Mouse (Mus musculus) adipocyte (in vitro differentiated cells): ENCODE results near the gene Ntrk3.

ENCODE experiments used
- DNase-seq: peaks from one replicate; pipeline ENCODE4 v3.0.0-alpha.2; 2016; ENCODE audit warnings: low spot score

The Ntrk3 gene

GRCm38 (mm10) chr7:78720989-78721816, 16.6 kb downstream of the Ntrk3 start:
- no peak for DNase-seq

GRCm38 (mm10) chr7:78719795-78720460, 17.9 kb downstream of the Ntrk3 start:
- DNase-seq, result no peak

GRCm38 (mm10) chr7:78719117-78719516, 18.7 kb downstream of the Ntrk3 start:
- DNase-seq, result no peak

- no peak for DNase-seq
Observed at GRCm38 (mm10) chr7:78718191-78718609, 19.6 kb downstream of the Ntrk3 start.

- no peak for DNase-seq
Observed at GRCm38 (mm10) chr7:78707708-78708107, 30.1 kb downstream of the Ntrk3 start.

GRCm38 (mm10) chr7:78707122-78707521, 30.7 kb downstream of the Ntrk3 start:
- DNase-seq, result peak; percentile 63

GRCm38 (mm10) chr7:78702676-78703075, 35.1 kb downstream of the Ntrk3 start:
- DNase-seq, result peak; percentile 10

- no peak for DNase-seq
Observed at GRCm38 (mm10) chr7:78695200-78695599, 42.6 kb downstream of the Ntrk3 start.

GRCm38 (mm10) chr7:78693148-78693547, 44.7 kb downstream of the Ntrk3 start:
- DNase-seq, result no peak

- DNase-seq, result peak; percentile 9
Observed at GRCm38 (mm10) chr7:78690956-78691355, 46.9 kb downstream of the Ntrk3 start.

GRCm38 (mm10) chr7:78684943-78685342, 52.9 kb downstream of the Ntrk3 start:
- DNase-seq, result no peak

- no peak for DNase-seq
Observed at GRCm38 (mm10) chr7:78680871-78681270, 56.9 kb downstream of the Ntrk3 start.

GRCm38 (mm10) chr7:78669407-78669806, 68.4 kb downstream of the Ntrk3 start:
- no peak for DNase-seq

GRCm38 (mm10) chr7:78668916-78669315, 68.9 kb downstream of the Ntrk3 start:
- DNase-seq, result no peak

- no peak for DNase-seq
Observed at GRCm38 (mm10) chr7:78668003-78668635, 69.7 kb downstream of the Ntrk3 start.

- DNase-seq, result no peak
Observed at GRCm38 (mm10) chr7:78660832-78661231, 77.0 kb downstream of the Ntrk3 start.

- no peak for DNase-seq
Observed at GRCm38 (mm10) chr7:78659846-78660245, 78.0 kb downstream of the Ntrk3 start.

GRCm38 (mm10) chr7:78658026-78658425, 79.8 kb downstream of the Ntrk3 start:
- DNase-seq, result peak; percentile 94

GRCm38 (mm10) chr7:78656181-78656580, 81.6 kb downstream of the Ntrk3 start:
- DNase-seq, result no peak

GRCm38 (mm10) chr7:78653686-78654085, 84.1 kb downstream of the Ntrk3 start:
- no peak for DNase-seq

- peak; percentile 3 for DNase-seq
Observed at GRCm38 (mm10) chr7:78652296-78652695, 85.5 kb downstream of the Ntrk3 start.

- no peak for DNase-seq
Observed at GRCm38 (mm10) chr7:78651540-78651939, 86.3 kb downstream of the Ntrk3 start.

GRCm38 (mm10) chr7:78643667-78644066, 94.1 kb downstream of the Ntrk3 start:
- DNase-seq, result no peak
